Mouse (Mus musculus) hindbrain, embryonic 10.5 days (tissue): Measurements from ENCODE around the gene Bglap3. TPM values are rescaled to one million over a fixed set of nuclear protein-coding genes. Genes with fewer than 3 reads are reported as not detected.

Source experiments
- DNase-seq: peaks from one replicate; pipeline ENCODE4 v3.0.0-alpha.2; 2017; ENCODE audit warnings: low spot score
- H3K27ac ChIP-seq: fragments of 300-500 bp; sonication (generic); 2 replicates; pipeline ENCODE4 v1.5.1; 2016; ENCODE audit warnings: mild to moderate bottlenecking, moderate library complexity
- H3K27me3 ChIP-seq: fragments of 300-500 bp; sonication (generic); 2 replicates; pipeline ENCODE4 v1.6.1; 2016; ENCODE audit warnings: mild to moderate bottlenecking; ENCODE audit not compliant: poor library complexity, insufficient read depth, severe bottlenecking
- H3K36me3 ChIP-seq: fragments of 300-500 bp; sonication (generic); 2 replicates; pipeline ENCODE4 v1.6.1; 2016; ENCODE audit warnings: mild to moderate bottlenecking, moderate library complexity
- H3K4me1 ChIP-seq: fragments of 300-500 bp; sonication (generic); replicated peaks from 2 replicates; pipeline ENCODE4 v1.6.1; 2016; ENCODE audit warnings: mild to moderate bottlenecking
- H3K4me3 ChIP-seq: fragments of 300-500 bp; sonication (generic); 2 replicates; pipeline ENCODE4 v1.5.1; 2016; ENCODE audit warnings: mild to moderate bottlenecking, moderate library complexity
- H3K9me3 ChIP-seq: fragments of 300-500 bp; sonication (generic); 2 replicates; pipeline ENCODE4 v1.6.1; 2016; ENCODE audit warnings: mild to moderate bottlenecking, moderate library complexity
- WGBS: fragments of 180-500 bp; shearing (Covaris S2); methylation state at CpG from one replicate; pipeline ENCODE4 v1.1.7; 2016; 5-methylcytosine and 5-hydroxymethylcytosine counted together
- polyA plus RNA-seq: library from polyadenylated mRNA; unstranded; fragments of >200 nt; fragmentation: Nextera tagmentation; extraction: Ambion mirVana; gene quantifications from 2 replicates; pipeline ENCODE4 v1.2.1, GENCODE M21; 2016

Bglap3 gene
- polyA plus RNA-seq, 1 experiment from 2014 or later = not detected

DNA sequence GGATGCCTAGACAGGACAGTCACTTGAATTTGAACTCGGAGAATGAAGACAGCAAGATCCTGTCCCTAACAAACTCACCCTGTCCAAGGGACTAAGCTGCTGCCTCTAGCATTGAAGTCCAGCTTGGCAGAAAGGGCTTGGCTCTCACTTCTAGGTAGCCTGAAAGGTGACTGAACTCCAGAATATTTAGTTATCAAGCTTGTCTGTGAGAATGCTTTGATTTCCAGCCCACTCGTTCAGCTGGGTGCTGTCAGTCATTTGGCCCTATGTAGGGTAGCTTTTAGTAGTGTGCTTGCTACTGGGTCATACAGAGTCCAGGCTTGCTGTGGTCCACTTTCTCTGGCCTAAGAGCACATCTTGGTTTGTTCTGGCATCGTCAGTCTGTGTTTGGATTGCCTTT lies 33.5 kb downstream of the Bglap3 start:
- Histone ChIP-seq H3K4me3 (no peak overlapping the region), H3K9me3 (no peaks in the 10 kb centered on the region), H3K27ac (no peak overlapping the region), H3K36me3 (peaks cover 51% of the 10 kb centered on the region), H3K27me3 (no peaks in the 10 kb centered on the region), H3K4me1 (peaks cover 34% of the 10 kb centered on the region)
- no peak for DNase-seq
- 83% methylated on average over 3 of the region's 3 CpGs for WGBS

DNA sequence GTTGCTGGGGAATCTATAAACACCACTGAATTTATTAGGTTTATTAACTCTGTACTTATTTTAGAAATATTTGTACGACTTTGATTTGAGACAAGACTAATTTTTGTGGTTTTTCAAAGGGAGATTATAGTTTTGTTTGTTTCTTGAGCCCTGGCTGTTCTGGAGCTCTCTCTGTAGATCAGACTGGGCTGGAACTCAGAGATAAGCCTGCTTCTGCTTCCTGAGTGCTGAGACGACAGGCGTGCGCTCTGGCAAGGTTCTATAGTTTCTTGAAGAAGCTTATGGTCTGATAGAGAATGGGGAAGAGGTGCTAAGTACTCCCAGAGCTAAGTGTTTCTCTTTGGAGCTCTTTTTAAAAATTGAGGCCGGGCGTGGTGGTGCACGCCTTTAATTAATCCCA lies 34.2 kb downstream of the Bglap3 start:
- WGBS = 93% methylated on average over 7 of the region's 7 CpGs
- H3K4me3 ChIP-seq = no peak overlapping the region
- peaks cover 41% of the 10 kb centered on the region for H3K4me1 ChIP-seq
- DNase-seq = no peak
- no peaks in the 10 kb centered on the region for H3K9me3 ChIP-seq
- H3K27me3 ChIP-seq = no peaks in the 10 kb centered on the region
- H3K36me3 ChIP-seq = peaks cover 45% of the 10 kb centered on the region
- H3K27ac ChIP-seq = no peak overlapping the region

DNA sequence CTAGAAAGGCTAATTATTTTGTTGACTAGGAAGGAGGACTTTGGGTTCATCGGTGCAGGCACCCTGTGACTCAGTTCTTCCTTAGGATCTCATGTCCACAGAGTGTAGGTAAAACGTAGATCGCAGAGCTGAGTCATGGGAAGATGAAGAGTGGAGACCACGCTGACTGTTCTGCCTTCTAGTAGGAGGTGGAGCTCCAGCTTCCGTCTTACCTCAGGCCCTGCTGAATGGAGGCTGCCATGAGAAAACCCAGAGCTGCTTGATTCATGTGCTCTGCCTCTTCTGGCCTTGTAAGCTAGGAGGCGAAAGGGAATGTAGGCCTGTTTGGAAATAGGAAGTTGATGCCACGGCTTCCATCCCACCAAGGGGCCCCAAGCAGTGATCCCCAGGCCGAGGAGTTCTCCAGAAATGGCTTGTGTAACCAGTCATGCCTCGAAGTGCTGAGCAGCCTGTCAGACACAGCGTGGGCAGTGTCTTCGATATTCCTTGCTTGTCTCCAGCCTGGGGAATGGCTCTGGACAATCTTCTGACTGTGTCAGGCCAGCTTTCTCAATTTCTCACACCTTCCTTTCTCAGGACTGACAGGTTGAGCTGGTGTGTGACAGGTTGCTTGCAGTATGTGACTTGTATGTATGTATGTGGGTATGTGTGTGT lies 35.0 kb downstream of the Bglap3 start:
- no peaks in the 10 kb centered on the region for H3K9me3 ChIP-seq
- no peaks in the 10 kb centered on the region for H3K27me3 ChIP-seq
- WGBS = 86% methylated on average over 11 of the region's 11 CpGs
- no peak for DNase-seq
- peaks cover 42% of the 10 kb centered on the region for H3K4me1 ChIP-seq
- H3K27ac ChIP-seq = no peak overlapping the region
- H3K4me3 ChIP-seq = peak overlapping the region; percentile 99
- peaks cover 39% of the 10 kb centered on the region for H3K36me3 ChIP-seq

DNA sequence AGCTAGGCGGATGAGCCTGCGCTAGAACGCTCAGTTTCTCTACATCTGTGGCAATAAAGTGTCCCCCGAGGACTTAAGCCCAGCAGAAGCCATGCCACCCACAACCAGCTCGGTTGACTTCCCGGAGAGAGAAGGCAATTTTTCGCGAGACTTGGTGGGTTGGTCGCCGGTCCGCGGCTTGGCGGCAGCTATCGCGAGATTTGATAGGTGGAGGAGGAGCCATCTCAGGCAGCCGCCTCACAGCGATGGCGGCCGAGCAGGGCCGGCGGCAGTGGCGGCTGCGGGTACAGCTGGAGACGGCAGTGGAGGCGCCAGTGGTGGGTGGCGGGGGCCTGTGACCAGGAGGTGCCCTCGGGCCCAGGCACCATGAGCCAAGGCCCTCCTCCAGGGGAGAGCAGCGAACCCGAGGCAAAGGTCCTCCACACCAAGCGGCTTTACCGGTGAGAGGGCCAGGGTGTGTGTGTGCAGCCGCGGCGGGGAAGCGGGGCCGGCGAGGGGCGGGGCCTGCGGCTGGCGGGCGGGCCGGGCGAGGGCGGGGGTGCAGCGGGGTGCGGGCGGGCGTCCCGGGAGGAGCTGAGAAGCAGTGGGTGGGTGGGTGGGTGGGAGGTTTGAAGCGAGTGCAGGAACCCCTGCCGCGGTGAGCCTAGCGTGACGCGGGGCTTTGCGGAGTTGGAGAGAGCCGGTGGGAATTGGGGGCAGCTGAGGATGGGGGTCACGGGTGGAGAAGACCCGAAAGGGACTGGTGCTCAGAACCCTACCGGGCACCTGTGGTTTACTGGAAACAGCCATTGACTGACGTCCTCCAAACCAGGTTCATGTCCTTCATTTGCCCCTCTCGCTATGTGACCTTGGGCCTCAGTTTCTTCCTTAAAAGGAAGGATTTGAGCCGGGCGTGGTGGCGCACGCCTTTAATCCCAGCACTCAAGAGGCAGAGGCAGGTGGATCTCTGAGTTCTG lies 36.2 kb downstream of the Bglap3 start, which contains the start of the genes Tmem79 and Smg5:
Tmem79 (minus strand) TSS at position 91 of the 956 bp plus-strand sequence.
Smg5 (plus strand) TSS at position 203 of the 956 bp plus-strand sequence.
- Histone ChIP-seq H3K36me3 (peaks cover 28% of the 10 kb centered on the region), H3K27ac (peak within 1 kb of the TSS; percentile 100), H3K4me3 (peak within 1 kb of the TSS; percentile 99), H3K27me3 (no peaks in the 10 kb centered on the region), H3K4me1 (peaks cover 45% of the 10 kb centered on the region), H3K9me3 (no peaks in the 10 kb centered on the region)
- WGBS = 3% methylated on average over 52 of the region's 66 CpGs
- DNase-seq = peak; percentile 98

DNA sequence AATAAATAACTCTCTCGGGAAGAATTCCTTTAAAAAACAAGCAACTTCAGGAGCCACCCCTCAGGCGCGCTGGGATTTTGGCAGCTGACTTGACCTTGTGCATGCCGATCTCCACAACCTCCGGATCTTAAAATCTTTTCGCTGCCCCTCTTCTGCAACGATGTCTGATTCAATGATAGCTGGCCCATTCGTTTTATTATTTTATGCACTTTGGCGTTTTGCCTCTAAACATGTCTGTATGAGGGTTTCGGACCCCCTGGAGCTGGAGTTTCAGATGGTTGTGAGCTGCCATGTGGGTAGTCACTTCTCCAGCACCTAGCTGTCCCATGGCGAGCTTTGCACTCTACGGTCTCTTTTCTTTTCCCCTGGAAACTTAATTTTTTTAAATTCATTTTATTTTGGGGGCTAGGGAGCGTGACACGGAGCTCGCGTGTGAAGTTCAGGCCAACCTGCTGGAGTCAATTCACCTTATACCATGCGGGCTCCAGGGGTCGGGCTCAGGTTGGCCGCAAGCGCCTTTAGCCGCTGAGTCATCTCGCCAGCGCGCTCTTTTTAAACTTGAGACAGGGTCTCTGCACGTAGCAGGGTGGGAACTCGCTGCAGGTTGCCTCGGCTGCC lies 37.0 kb downstream of the Bglap3 start:
- DNase-seq = no peak
- Histone ChIP-seq H3K4me3 (peak overlapping the region; percentile 99), H3K36me3 (peaks cover 23% of the 10 kb centered on the region), H3K27ac (peak overlapping the region; percentile 100), H3K9me3 (no peaks in the 10 kb centered on the region), H3K4me1 (peaks cover 45% of the 10 kb centered on the region), H3K27me3 (no peaks in the 10 kb centered on the region)
- 3% methylated on average over 27 of the region's 27 CpGs for WGBS

DNA sequence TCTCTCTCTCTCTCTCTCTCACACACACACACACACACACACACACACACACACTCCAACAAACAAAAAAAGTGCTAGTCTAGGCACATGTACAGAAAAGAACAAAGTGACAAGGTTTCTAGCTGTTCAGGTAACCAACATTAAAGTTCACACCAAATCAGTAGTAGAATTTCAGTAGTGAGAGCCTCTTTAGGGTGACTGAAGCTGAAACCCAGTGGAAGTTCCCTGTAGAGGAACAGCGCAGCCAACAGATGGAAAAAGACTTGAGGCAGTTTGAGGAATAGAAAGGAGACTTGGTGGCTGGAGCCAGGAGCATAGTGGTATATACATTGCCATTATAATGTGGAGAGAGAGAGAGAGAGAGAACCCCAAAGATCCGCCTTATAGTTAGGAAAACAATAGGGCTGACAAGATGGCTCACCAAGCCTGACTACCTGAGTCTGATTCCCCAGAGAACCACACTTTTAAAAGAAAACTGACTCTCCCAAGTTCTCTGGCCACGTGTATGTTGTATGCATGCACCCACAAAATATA lies 37.6 kb downstream of the Bglap3 start:
- Histone ChIP-seq H3K27ac (peak overlapping the region; percentile 100), H3K4me1 (peaks cover 45% of the 10 kb centered on the region), H3K9me3 (no peaks in the 10 kb centered on the region), H3K27me3 (no peaks in the 10 kb centered on the region), H3K4me3 (peak overlapping the region; percentile 99), H3K36me3 (peaks cover 26% of the 10 kb centered on the region)
- DNase-seq = no peak
- 33% methylated on average over 3 of the region's 3 CpGs for WGBS

DNA sequence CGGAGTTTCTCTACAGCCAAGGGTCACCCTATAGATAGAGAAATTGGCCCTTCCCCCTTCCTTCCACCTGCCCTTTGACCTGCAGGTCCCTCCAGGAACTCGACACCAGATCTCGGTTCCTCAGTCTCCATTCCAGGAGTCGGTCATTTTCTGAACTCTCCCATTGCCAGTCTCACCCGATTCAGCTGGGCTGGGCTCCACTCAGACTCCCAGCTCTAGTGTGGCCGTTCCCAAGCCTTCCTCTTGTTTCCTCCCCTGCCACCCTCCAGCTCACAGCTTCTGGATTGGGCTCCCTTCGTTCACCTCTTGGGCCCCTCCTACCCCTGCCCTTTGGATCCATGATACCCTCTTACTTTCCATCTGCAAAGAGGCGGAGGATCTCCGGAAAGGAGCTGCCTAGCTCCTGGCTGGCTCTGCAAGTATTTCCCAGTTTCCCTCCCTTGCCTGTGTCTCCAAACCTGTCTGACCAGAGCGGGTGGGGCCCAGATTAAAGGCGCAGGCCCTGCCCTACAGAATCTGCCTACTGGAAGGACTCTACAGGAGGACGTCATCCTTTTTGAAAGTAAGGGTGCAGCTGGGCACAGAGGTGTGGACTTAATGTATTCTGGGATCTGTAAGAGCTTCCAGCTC lies 38.4 kb downstream of the Bglap3 start:
- WGBS = 56% methylated on average over 12 of the region's 12 CpGs
- Histone ChIP-seq H3K9me3 (no peaks in the 10 kb centered on the region), H3K36me3 (peaks cover 34% of the 10 kb centered on the region), H3K27ac (0 out of 2 replicates have a peak overlapping the region, but pooled peaks have one; percentile 36), H3K4me1 (peaks cover 45% of the 10 kb centered on the region), H3K27me3 (no peaks in the 10 kb centered on the region), H3K4me3 (peak overlapping the region; percentile 14)
- no peak for DNase-seq

DNA sequence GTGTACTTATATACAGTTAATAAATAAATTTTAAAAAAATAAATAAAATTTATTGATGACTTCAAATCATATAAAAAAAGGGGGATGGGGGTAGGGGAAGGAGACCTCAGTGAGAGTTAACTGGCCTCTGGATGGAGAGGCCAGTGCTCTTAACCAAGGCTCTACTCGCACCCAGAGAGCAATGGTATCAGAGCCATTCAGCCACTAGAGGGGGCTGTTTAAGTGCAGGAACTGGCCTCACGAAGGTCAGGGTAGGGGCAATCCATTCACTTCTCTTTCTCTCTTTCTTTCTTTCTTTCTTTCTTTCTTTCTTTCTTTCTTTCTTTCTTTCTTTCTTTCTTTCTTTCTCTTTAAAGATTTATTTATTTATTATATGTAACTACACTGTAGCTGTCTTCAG lies 41.3 kb downstream of the Bglap3 start:
- Histone ChIP-seq H3K27ac (no peak overlapping the region), H3K36me3 (peaks cover 46% of the 10 kb centered on the region), H3K4me3 (no peak overlapping the region), H3K27me3 (no peaks in the 10 kb centered on the region), H3K9me3 (no peaks in the 10 kb centered on the region), H3K4me1 (peaks cover 31% of the 10 kb centered on the region)
- WGBS = 40% methylated on average over 2 of the region's 2 CpGs
- DNase-seq = peak; percentile 39

DNA sequence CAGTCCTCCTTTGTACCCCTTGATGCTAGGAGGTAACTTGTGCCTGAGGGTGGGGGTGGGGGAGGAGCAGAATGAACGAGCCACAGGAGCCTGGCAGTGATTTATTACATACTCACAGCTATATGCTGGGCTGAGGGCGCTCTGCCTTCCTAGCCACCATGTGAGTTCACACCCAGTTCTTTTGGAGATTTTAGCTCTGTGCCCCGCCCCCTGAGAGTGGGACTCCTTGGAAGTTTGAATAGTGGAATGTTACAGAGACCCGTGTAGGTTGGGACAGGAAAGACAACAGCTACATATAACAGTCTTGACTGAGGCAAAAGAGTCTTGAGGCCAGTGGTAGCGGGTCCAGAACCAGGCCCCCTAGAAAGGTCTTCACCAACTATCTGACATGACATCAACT lies 43.6 kb downstream of the Bglap3 start:
- DNase-seq = no peak
- no peaks in the 10 kb centered on the region for H3K27me3 ChIP-seq
- no peak overlapping the region for H3K4me3 ChIP-seq
- no peaks in the 10 kb centered on the region for H3K9me3 ChIP-seq
- 83% methylated on average over 5 of the region's 5 CpGs for WGBS
- H3K36me3 ChIP-seq = peaks cover 53% of the 10 kb centered on the region
- no peak overlapping the region for H3K27ac ChIP-seq
- peaks cover 26% of the 10 kb centered on the region for H3K4me1 ChIP-seq

DNA sequence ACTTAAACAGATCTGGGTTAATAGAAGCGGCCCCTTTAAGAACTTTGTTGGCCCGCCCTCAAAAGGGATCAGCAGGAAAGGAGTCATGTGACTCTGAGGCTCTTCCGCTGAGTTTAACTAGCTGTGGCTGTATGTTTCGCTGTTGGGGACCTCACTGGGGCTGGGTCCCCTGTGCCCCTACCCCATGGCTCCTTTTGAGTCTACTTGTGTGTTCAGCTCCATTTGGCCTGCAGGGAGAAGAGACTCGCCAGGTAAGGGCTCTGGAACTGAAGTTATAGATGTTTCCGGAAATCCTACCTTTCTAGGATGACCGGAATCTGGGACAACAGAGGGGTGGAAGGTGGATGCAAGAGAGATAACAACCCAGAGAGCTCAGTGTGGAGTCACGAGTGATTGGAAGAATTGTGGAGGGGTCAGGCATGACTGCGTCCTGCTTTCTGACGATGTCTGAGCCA lies 47.6 kb downstream of the Bglap3 start, which contains the start of gene Glmp:
Glmp (plus strand) TSS at position 73 of the 455 bp plus-strand sequence.
- Histone ChIP-seq H3K27ac (peak within 1 kb of the TSS; percentile 83), H3K27me3 (no peaks in the 10 kb centered on the region), H3K4me1 (peaks cover 15% of the 10 kb centered on the region), H3K4me3 (peak within 1 kb of the TSS; percentile 71), H3K9me3 (no peaks in the 10 kb centered on the region), H3K36me3 (peaks cover 83% of the 10 kb centered on the region)
- DNase-seq = peak; percentile 61
- 3% methylated on average over 10 of the region's 10 CpGs for WGBS
